In the genomic region with DNA sequence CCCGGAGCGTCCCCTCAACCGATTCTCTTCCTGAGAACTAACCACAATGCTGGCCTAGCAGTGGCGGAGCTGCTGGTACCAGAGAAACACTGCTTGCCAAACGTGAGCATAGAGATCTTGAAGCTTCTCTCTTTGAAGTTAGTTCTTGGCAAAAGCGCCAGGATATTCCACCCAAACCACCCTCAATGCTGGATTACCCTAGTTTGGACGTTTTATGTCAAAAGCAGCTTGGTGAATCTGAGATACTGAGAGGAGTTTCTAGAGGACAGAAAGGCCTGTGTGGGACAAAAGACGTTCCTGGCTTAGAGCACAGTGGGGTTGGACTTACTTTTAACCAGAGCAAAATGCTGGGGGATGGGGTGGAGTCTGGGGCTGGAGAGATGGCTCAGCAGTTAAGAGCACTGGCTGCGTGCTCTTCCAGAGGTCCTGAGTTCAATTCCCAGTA, we compare ENCODE assay signal across 1 mouse cellular context.
TF ChIP-seq lines count a peak whose summit lies in the region.

No protein-coding gene starts in this region.

TF ChIP-seq in CH12.LX, 34 proteins besides CTCF, POLR2A, EP300 and RAD21 (continued from another document):
- TF ChIP-seq E2F4 (IDR thresholded peaks at IDR 0.05; ENCODE audit: insufficient replicate concordance, low read depth, low read length) (no peak), BHLHE40 (IDR thresholded peaks at IDR 0.05; ENCODE audit: low read depth, low read length) (no peak; the same call in 1 of the 2 replicates), IRF4 (IDR thresholded peaks at IDR 0.05; ENCODE audit: low read depth, low read length) (no peak), CHD1 (IDR thresholded peaks at IDR 0.05; ENCODE audit: low read depth, low read length) (no peak; the same call in none of the 2 replicates), ZC3H11A (IDR thresholded peaks at IDR 0.05; ENCODE audit: low read depth, low read length) (no peak), MYC (IDR thresholded peaks at IDR 0.05; ENCODE audit: low read depth, low read length) (no peak), HCFC1 (IDR thresholded peaks at IDR 0.05; ENCODE audit: low read depth, low read length) (0 out of 2 replicates have a peak, but pooled peaks have one; percentile 1), UBTF (IDR thresholded peaks at IDR 0.05; ENCODE audit: low read depth, low read length) (no peak; the same call in 1 of the 2 replicates), POLR2AphosphoS2 (IDR thresholded peaks at IDR 0.05; ENCODE audit: low read depth, low read length) (no peak), TCF12 (IDR thresholded peaks at IDR 0.05; ENCODE audit: low read depth, low read length) (no peak), TBP (conservative IDR thresholded peaks at IDR 0.05; ENCODE audit: low read depth, low read length) (peak; percentile 74), USF1 (IDR thresholded peaks at IDR 0.05; ENCODE audit: low read depth, low read length) (no peak), ETS1 (conservative IDR thresholded peaks at IDR 0.05; ENCODE audit: low read depth, low read length) (no peak; the same call in 1 of the 2 replicates), ZNF384 (IDR thresholded peaks at IDR 0.05; ENCODE audit: low read depth, low read length) (0 out of 2 replicates have a peak, but pooled peaks have one; percentile 3), MXI1 (IDR thresholded peaks at IDR 0.05; ENCODE audit: low read depth, low read length) (no peak), ZKSCAN1 (IDR thresholded peaks at IDR 0.05; ENCODE audit: borderline replicate concordance, low read depth, low read length) (no peak), MAX (IDR thresholded peaks at IDR 0.05; ENCODE audit: low read length) (0 out of 2 replicates have a peak, but pooled peaks have one; percentile 4), SMC3 (IDR thresholded peaks at IDR 0.05; ENCODE audit: low read depth, low read length) (no peak), MEF2A (IDR thresholded peaks at IDR 0.05; ENCODE audit: borderline replicate concordance, low read depth, low read length) (no peak; the same call in 1 of the 2 replicates), GABPA (IDR thresholded peaks at IDR 0.05; ENCODE audit: insufficient replicate concordance, low read depth, low read length) (no peak), ZMIZ1 (IDR thresholded peaks at IDR 0.05; ENCODE audit: low read depth, low read length) (no peak), NRF1 (IDR thresholded peaks at IDR 0.05; ENCODE audit: low read depth, low read length) (no peak), MAFK (IDR thresholded peaks at IDR 0.05; ENCODE audit: insufficient replicate concordance, low read length) (no peak; the same call in 1 of the 2 replicates), PAX5 (IDR thresholded peaks at IDR 0.05; ENCODE audit: low read length) (no peak)
